Mouse (Mus musculus) thymus, postnatal 36 days (tissue): ENCODE results near the gene 3110082I17Rik.

Experiments used
- DNase-seq, 2 experiments: peaks; one replicate each; pipeline ENCODE4 v3.0.0; 2022; ENCODE audit warnings: mixed read lengths in 2 of 2

The 3110082I17Rik gene

GRCm38 (mm10) chr5:139417480-139417879 is 42.8 kb downstream of the 3110082I17Rik start:
- no peak for DNase-seq

GRCm38 (mm10) chr5:139416942-139417341 is 43.4 kb downstream of the 3110082I17Rik start:
- peak; percentile 28 to 37 for DNase-seq

GRCm38 (mm10) chr5:139415001-139415400 is 45.3 kb downstream of the 3110082I17Rik start:
- DNase-seq = no peak

GRCm38 (mm10) chr5:139413545-139413944 is 46.8 kb downstream of the 3110082I17Rik start:
- no peak for DNase-seq

- DNase-seq = no peak
Observed at GRCm38 (mm10) chr5:139411665-139412314, 48.5 kb downstream of the 3110082I17Rik start.

- DNase-seq = no peak
Observed at GRCm38 (mm10) chr5:139411117-139411516, 49.2 kb downstream of the 3110082I17Rik start.

GRCm38 (mm10) chr5:139410056-139410455 is 50.3 kb downstream of the 3110082I17Rik start:
- DNase-seq = no peak

- no peak for DNase-seq
Observed at GRCm38 (mm10) chr5:139409412-139409811, 50.9 kb downstream of the 3110082I17Rik start.

- no peak for DNase-seq
Observed at GRCm38 (mm10) chr5:139408511-139408910, 51.8 kb downstream of the 3110082I17Rik start.

GRCm38 (mm10) chr5:139407121-139407885 is 53.0 kb downstream of the 3110082I17Rik start:
- no peak for DNase-seq

- no peak for DNase-seq
Observed at GRCm38 (mm10) chr5:139405953-139406352, 54.4 kb downstream of the 3110082I17Rik start.

GRCm38 (mm10) chr5:139405478-139405877 is 54.8 kb downstream of the 3110082I17Rik start:
- DNase-seq = no peak

- DNase-seq = no peak
Observed at GRCm38 (mm10) chr5:139404801-139405401, 55.4 kb downstream of the 3110082I17Rik start, which contains the start of gene C130050O18Rik. C130050O18Rik (plus strand) TSS chr5:139405280.

GRCm38 (mm10) chr5:139403692-139404260 is 56.6 kb downstream of the 3110082I17Rik start:
- no peak for DNase-seq

GRCm38 (mm10) chr5:139402106-139402505 is 58.2 kb downstream of the 3110082I17Rik start:
- no peak for DNase-seq

GRCm38 (mm10) chr5:139399991-139400390 is 60.3 kb downstream of the 3110082I17Rik start:
- no peak for DNase-seq

- no peak for DNase-seq
Observed at GRCm38 (mm10) chr5:139398786-139399185, 61.5 kb downstream of the 3110082I17Rik start.

GRCm38 (mm10) chr5:139397959-139398753 is 62.2 kb downstream of the 3110082I17Rik start:
- peak; percentile 86 to 90 for DNase-seq

GRCm38 (mm10) chr5:139397359-139397916 is 62.9 kb downstream of the 3110082I17Rik start:
- no peak for DNase-seq

- no peak for DNase-seq
Observed at GRCm38 (mm10) chr5:139395528-139395927, 64.8 kb downstream of the 3110082I17Rik start.

GRCm38 (mm10) chr5:139394399-139394798 is 65.9 kb downstream of the 3110082I17Rik start:
- no peak for DNase-seq

- DNase-seq = no peak
Observed at GRCm38 (mm10) chr5:139393197-139393588, 67.1 kb downstream of the 3110082I17Rik start.
